Mouse (Mus musculus) CH12.LX (cell line): ENCODE data around the gene Glyr1.

Experiments
- CHD1 ChIP-seq: IDR thresholded peaks from 2 replicates; pipeline ENCODE4 v1.6.1; 2012; ENCODE audit warnings: low read depth, low read length, improper control_type of control experiment, inconsistent platforms
- CTCF ChIP-seq, 2 experiments: IDR thresholded peaks in 1 of 2; conservative IDR thresholded peaks in 1 of 2; 2 replicates each; pipeline ENCODE4 v1.5.1; 2011 to 2012; ENCODE audit warnings: low read depth in 2 of 2, low read length in 2 of 2, improper control_type of control experiment in 1 of 2, inconsistent platforms in 1 of 2, mild to moderate bottlenecking in 1 of 2, moderate library complexity in 1 of 2
- ETS1 ChIP-seq: conservative IDR thresholded peaks from 2 replicates; pipeline ENCODE4 v1.6.1; 2012; ENCODE audit warnings: low read depth, mild to moderate bottlenecking, inconsistent platforms, low read length, improper control_type of control experiment, moderate library complexity
- JUN ChIP-seq: IDR thresholded peaks from 2 replicates; pipeline ENCODE4 v1.6.1; 2011; ENCODE audit warnings: low read depth, mild to moderate bottlenecking, low read length, improper control_type of control experiment, moderate library complexity; ENCODE audit not compliant: insufficient read depth
- JUND ChIP-seq: conservative IDR thresholded peaks from 2 replicates; pipeline ENCODE4 v1.6.1; 2011; ENCODE audit warnings: low read depth, low read length, improper control_type of control experiment
- MAZ ChIP-seq: IDR thresholded peaks from 2 replicates; pipeline ENCODE4 v1.6.1; 2012; ENCODE audit warnings: low read depth, mild to moderate bottlenecking, inconsistent platforms, low read length, improper control_type of control experiment, moderate library complexity
- POLR2A ChIP-seq: IDR thresholded peaks from 2 replicates; pipeline ENCODE4 v1.6.1; 2011; ENCODE audit warnings: low read depth, mild to moderate bottlenecking, improper control_type of control experiment, low read length
- TBP ChIP-seq: conservative IDR thresholded peaks from 2 replicates; pipeline ENCODE4 v1.6.1; 2011; ENCODE audit warnings: low read depth, low read length, improper control_type of control experiment

- no peak for TF ChIP-seq MAZ
- no peak for TF ChIP-seq POLR2A
- TF ChIP-seq JUND = no peak
- TF ChIP-seq CTCF (conservative IDR thresholded peaks at IDR 0.05 in 1 of 2, IDR thresholded peaks at IDR 0.05 in 1 of 2; ENCODE audit: low read depth in 2 of 2, low read length in 2 of 2) = no peak
- TF ChIP-seq JUN = no peak
- no peak for TF ChIP-seq CHD1
- no peak for TF ChIP-seq ETS1
- TF ChIP-seq TBP = no peak
These were observed 41.6 kb downstream of the Glyr1 start for GRCm38 (mm10) chr16:5008076-5008475.
